Mouse (Mus musculus) kidney, adult 11 months (tissue): ENCODE measurements around the gene Itga2.
A peak's percentile ranks its signal among the peaks of the same experiment; 100 is the strongest.

Experiments used
- DNase-seq: peaks from one replicate; pipeline ENCODE4 v3.0.0; 2022

Itga2 gene

GRCm38 (mm10) chr13:114809624-114810210 is 122.2 kb downstream of the Itga2 start:
- DNase-seq, result no peak

- no peak for DNase-seq
Observed at GRCm38 (mm10) chr13:114802971-114803370, 128.9 kb downstream of the Itga2 start.

GRCm38 (mm10) chr13:114801857-114802256 is 130.0 kb downstream of the Itga2 start:
- DNase-seq, result peak; percentile 29

GRCm38 (mm10) chr13:114793250-114794030 is 138.5 kb downstream of the Itga2 start:
- peak; percentile 8 for DNase-seq

- DNase-seq, result no peak
Observed at GRCm38 (mm10) chr13:114791511-114791910, 140.4 kb downstream of the Itga2 start.
